Mouse (Mus musculus) lung, postnatal 0 days (tissue): ENCODE data around the gene Arap1. TPM values are rescaled to one million over a fixed set of nuclear protein-coding genes. Genes with fewer than 3 reads are reported as not detected.

Experiments
- ATAC-seq: fragments of 200-750 bp; cut with Nextera tagmentation; 2 replicates; pipeline ENCODE4 v1.8.0; 2017; ENCODE audit warnings: moderate library complexity
- DNase-seq: peaks from one replicate; pipeline ENCODE4 v3.0.0-alpha.2; 2016; ENCODE audit warnings: low spot score
- H3K27ac ChIP-seq: fragments of 300-500 bp; sonication (generic); 2 replicates; pipeline ENCODE4 v1.5.1; 2014; ENCODE audit warnings: antibody characterized with exemption, mild to moderate bottlenecking, low read length, mixed read lengths
- H3K27me3 ChIP-seq: fragments of 300-500 bp; sonication (generic); replicated peaks from 2 replicates; pipeline ENCODE4 v1.6.1; 2014; ENCODE audit warnings: low read length, mixed read lengths; ENCODE audit not compliant: insufficient read depth
- H3K36me3 ChIP-seq: fragments of 300-500 bp; sonication (generic); 2 replicates; pipeline ENCODE4 v1.6.1; 2014; ENCODE audit warnings: low read length, mixed read lengths; ENCODE audit not compliant: insufficient read depth
- H3K4me1 ChIP-seq: fragments of 300-500 bp; sonication (generic); 2 replicates; pipeline ENCODE4 v1.6.1; 2014; ENCODE audit warnings: antibody characterized with exemption, low read depth, low read length, mixed read lengths; ENCODE audit not compliant: insufficient read depth
- H3K4me2 ChIP-seq: fragments of 300-500 bp; sonication (generic); replicated peaks from 2 replicates; pipeline ENCODE4 v1.6.1; 2014; ENCODE audit warnings: low read depth, mild to moderate bottlenecking, low read length, moderate library complexity, mixed read lengths
- H3K4me3 ChIP-seq: fragments of 300-500 bp; sonication (generic); 2 replicates; pipeline ENCODE4 v1.5.1; 2014; ENCODE audit warnings: low read depth, low read length
- H3K9ac ChIP-seq: fragments of 300-500 bp; sonication (generic); replicated peaks from 2 replicates; pipeline ENCODE4 v1.6.1; 2014; ENCODE audit warnings: low read depth, mild to moderate bottlenecking
- H3K9me3 ChIP-seq: fragments of 300-500 bp; sonication (generic); 2 replicates; pipeline ENCODE4 v1.6.1; 2016; ENCODE audit warnings: low read length, mixed read lengths
- CTCF ChIP-seq: IDR thresholded peaks from 2 replicates; pipeline ENCODE4 v1.5.1; 2016; ENCODE audit warnings: antibody characterized with exemption, mild to moderate bottlenecking
- EP300 ChIP-seq: IDR thresholded peaks from 2 replicates; pipeline ENCODE4 v1.6.1; 2016; ENCODE audit warnings: antibody characterized with exemption, mild to moderate bottlenecking, control low read depth
- WGBS: fragments of 180-500 bp; shearing (Covaris S2); extraction: QIAGEN DNeasy Blood & Tissue Kit; methylation state at CpG from one replicate; pipeline ENCODE4 v1.1.7; 2014; 5-methylcytosine and 5-hydroxymethylcytosine counted together
- polyA plus RNA-seq: library from polyadenylated mRNA; unstranded; fragments of >200 nt; fragmentation: Nextera tagmentation; extraction: Ambion mirVana; gene quantifications from 2 replicates; pipeline ENCODE4 v1.2.1, GENCODE M21; 2015

The Arap1 gene
- polyA plus RNA-seq, 1 experiment from 2014 or later = 105 TPM

- ATAC-seq (peak; percentile 94), DNase-seq (peak; percentile 97)
- no peaks in the 10 kb centered on the region; the same call in 1 of the 2 replicates for H3K36me3 ChIP-seq
- peak overlapping the region; percentile 37 for H3K9ac ChIP-seq
- no peaks in the 10 kb centered on the region for H3K9me3 ChIP-seq
- WGBS = 10% methylated on average over 5 of the region's 7 CpGs
- no peaks in the 10 kb centered on the region for H3K27me3 ChIP-seq
- peaks cover 18% of the 10 kb centered on the region; the same call in 1 of the 2 replicates for H3K4me1 ChIP-seq
- TF ChIP-seq EP300 = peak; percentile 35; the same call in 1 of the 2 replicates
- TF ChIP-seq CTCF = no peak
- peak overlapping the region; percentile 30 for H3K4me3 ChIP-seq
- peak overlapping the region; percentile 71 for H3K4me2 ChIP-seq
- peak overlapping the region; percentile 85 for H3K27ac ChIP-seq
Measured at GRCm38 (mm10) chr7:101377741-101378262, 29.9 kb downstream of the Arap1 start.

- H3K4me2 ChIP-seq = peak overlapping the region; percentile 71
- H3K9me3 ChIP-seq = no peaks in the 10 kb centered on the region
- TF ChIP-seq EP300 (no peak), CTCF (no peak)
- WGBS = 35% methylated on average over 3 of the region's 3 CpGs
- H3K27me3 ChIP-seq = no peaks in the 10 kb centered on the region
- DNase-seq (no peak), ATAC-seq (peak; percentile 13)
- peak overlapping the region; percentile 30 for H3K4me3 ChIP-seq
- H3K27ac ChIP-seq = peak overlapping the region; percentile 85
- H3K9ac ChIP-seq = peak overlapping the region; percentile 37
- no peaks in the 10 kb centered on the region; the same call in 1 of the 2 replicates for H3K36me3 ChIP-seq
- H3K4me1 ChIP-seq = peaks cover 20% of the 10 kb centered on the region; the same call in 1 of the 2 replicates
Measured at GRCm38 (mm10) chr7:101378285-101378684, 30.4 kb downstream of the Arap1 start.

GRCm38 (mm10) chr7:101378796-101379465 is 31.1 kb downstream of the Arap1 start:
- TF ChIP-seq CTCF (peak; percentile 17; the same call in 1 of the 2 replicates), EP300 (no peak)

GRCm38 (mm10) chr7:101379732-101380131 is 31.9 kb downstream of the Arap1 start:
- Histone ChIP-seq H3K36me3 (no peaks in the 10 kb centered on the region; the same call in 1 of the 2 replicates), H3K4me3 (peak overlapping the region; percentile 30; the same call in 1 of the 2 replicates), H3K27ac (peak overlapping the region; percentile 85), H3K9me3 (no peaks in the 10 kb centered on the region), H3K9ac (peak overlapping the region; percentile 32), H3K27me3 (no peaks in the 10 kb centered on the region), H3K4me1 (peaks cover 26% of the 10 kb centered on the region), H3K4me2 (peak overlapping the region; percentile 71)
- 26% methylated on average over 2 of the region's 2 CpGs for WGBS
- DNase-seq (peak; percentile 36), ATAC-seq (no peak)
- TF ChIP-seq CTCF (no peak), EP300 (no peak)

More at GRCm38 (mm10) chr7:101378796-101379465, 31.1 kb downstream of the Arap1 start:
- peak overlapping the region; percentile 85 for H3K27ac ChIP-seq
- H3K4me3 ChIP-seq = peak overlapping the region; percentile 30
- H3K4me1 ChIP-seq = peaks cover 22% of the 10 kb centered on the region; the same call in 1 of the 2 replicates
- peak; percentile 43 for DNase-seq
- H3K9me3 ChIP-seq = no peaks in the 10 kb centered on the region
- no peaks in the 10 kb centered on the region; the same call in 1 of the 2 replicates for H3K36me3 ChIP-seq
- ATAC-seq = no peak
- no peaks in the 10 kb centered on the region for H3K27me3 ChIP-seq
- H3K4me2 ChIP-seq = peak overlapping the region; percentile 71
- WGBS = 35% methylated on average over 5 of the region's 5 CpGs
- peak overlapping the region; percentile 37 for H3K9ac ChIP-seq

GRCm38 (mm10) chr7:101381512-101381911 is 33.6 kb downstream of the Arap1 start:
- Histone ChIP-seq H3K36me3 (peaks cover 3% of the 10 kb centered on the region; the same call in 1 of the 2 replicates), H3K27me3 (no peaks in the 10 kb centered on the region)
- ATAC-seq = no peak

GRCm38 (mm10) chr7:101382378-101382777 is 34.5 kb downstream of the Arap1 start:
- WGBS = 63% methylated on average over 8 of the region's 8 CpGs
- Histone ChIP-seq H3K27me3 (no peaks in the 10 kb centered on the region), H3K9ac (no peak overlapping the region), H3K4me1 (peaks cover 35% of the 10 kb centered on the region), H3K4me3 (no peak overlapping the region), H3K27ac (0 out of 2 replicates have a peak overlapping the region, but pooled peaks have one; percentile 27), H3K4me2 (no peak overlapping the region), H3K9me3 (no peaks in the 10 kb centered on the region), H3K36me3 (peaks cover 6% of the 10 kb centered on the region; the same call in 1 of the 2 replicates)
- ATAC-seq (no peak), DNase-seq (peak; percentile 54)
- TF ChIP-seq CTCF (peak; percentile 28), EP300 (no peak)

More at GRCm38 (mm10) chr7:101381512-101381911, 33.6 kb downstream of the Arap1 start:
- Histone ChIP-seq H3K4me2 (no peak overlapping the region), H3K27ac (no peak overlapping the region), H3K4me1 (peaks cover 35% of the 10 kb centered on the region), H3K9ac (no peak overlapping the region), H3K9me3 (no peaks in the 10 kb centered on the region), H3K4me3 (no peak overlapping the region)
- TF ChIP-seq EP300 (no peak), CTCF (no peak)
- DNase-seq = no peak
- WGBS = 66% methylated on average over 6 of the region's 6 CpGs
